Mouse (Mus musculus): ENCODE measurements around the gene Krt20.

GRCm38 (mm10) chr11:99466316-99466715 lies 28.4 kb upstream of the Krt20 start:
- TF ChIP-seq POLR2A (IDR thresholded peaks at IDR 0.05; ENCODE audit: borderline replicate concordance, insufficient read depth, low read length), result no peak
- TF ChIP-seq CTCF (IDR thresholded peaks at IDR 0.05; ENCODE audit: borderline replicate concordance, insufficient read depth, low read depth, low read length), result no peak
